Mouse (Mus musculus) induced T-regulatory cell, adult 2 months (primary cell): ENCODE results near the gene Gpr18.
A peak's percentile ranks its signal among the peaks of the same experiment; 100 is the strongest.

Experiments used
- DNase-seq: peaks from one replicate; pipeline ENCODE4 v3.0.0-alpha.2; 2012; ENCODE audit warnings: low read depth

The Gpr18 gene

DNA sequence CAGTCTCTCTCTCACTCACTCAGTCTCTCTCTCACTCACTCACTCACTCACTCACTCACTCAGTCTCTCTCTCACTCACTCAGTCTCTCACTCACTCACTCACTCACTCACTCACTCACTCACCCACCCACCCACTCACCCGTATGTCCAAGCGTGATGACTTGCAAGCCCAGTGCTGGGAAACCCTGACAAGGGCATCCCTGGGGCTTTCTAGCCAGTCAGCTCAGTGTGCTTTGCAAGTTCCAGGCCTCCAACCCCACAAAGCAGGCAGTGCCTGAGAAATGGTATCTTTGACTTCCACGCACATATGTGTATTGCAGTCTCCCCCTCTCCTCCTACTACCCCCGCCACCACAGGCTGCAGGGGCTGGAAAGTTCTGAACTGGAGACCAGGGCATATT is 6.4 kb upstream of the Gpr18 start:
- DNase-seq: no peak

DNA sequence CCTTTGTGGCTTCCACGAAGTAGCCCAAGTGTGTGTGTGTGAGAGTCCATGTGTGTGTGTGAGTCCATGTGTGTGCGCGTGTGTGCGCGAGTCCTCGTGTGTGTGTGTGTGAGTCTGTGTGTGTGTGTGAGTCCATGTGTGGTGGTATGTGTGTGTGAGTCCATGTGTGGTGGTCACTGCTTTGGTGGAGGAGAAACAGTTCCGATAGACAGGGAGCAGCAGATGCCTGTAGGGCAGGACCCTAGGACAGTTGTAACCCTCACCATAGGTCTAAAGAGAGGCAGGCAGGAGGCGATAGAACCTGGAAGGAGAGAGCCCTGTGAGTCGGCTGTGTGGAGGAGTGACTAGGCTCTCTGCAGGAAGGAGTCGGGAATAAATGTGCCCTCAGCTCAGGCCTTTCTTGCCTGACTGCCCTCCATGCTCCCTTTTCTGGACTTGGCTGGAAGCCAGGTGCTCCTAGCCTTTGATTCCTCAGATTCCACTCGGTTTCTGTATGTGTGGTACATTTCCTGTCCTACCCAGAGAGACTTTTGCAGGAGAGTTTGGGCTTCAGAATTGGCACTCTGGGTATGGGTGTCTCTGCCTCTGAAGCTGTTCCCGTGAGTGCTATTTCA is 5.0 kb upstream of the Gpr18 start:
- no peak for DNase-seq

DNA sequence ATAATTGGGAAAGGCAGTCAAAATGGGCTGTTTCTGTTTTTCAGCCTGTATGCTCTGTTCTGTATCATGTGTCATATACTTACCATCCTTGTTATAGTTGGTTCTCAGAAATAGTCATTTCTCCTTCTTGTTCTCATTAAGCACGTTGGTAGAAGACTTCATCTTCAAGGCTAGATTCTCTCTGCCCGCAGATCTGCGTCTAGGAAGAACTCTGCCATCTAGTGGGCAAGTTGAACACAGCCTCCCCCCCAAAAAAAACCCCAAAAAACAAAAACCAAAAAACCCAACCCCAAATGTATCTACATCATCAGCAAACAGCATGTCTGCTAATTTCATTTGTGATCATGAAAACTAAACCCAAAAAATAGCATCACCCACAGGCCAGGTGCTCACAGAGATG is 4.2 kb upstream of the Gpr18 start:
- peak; percentile 84 for DNase-seq

DNA sequence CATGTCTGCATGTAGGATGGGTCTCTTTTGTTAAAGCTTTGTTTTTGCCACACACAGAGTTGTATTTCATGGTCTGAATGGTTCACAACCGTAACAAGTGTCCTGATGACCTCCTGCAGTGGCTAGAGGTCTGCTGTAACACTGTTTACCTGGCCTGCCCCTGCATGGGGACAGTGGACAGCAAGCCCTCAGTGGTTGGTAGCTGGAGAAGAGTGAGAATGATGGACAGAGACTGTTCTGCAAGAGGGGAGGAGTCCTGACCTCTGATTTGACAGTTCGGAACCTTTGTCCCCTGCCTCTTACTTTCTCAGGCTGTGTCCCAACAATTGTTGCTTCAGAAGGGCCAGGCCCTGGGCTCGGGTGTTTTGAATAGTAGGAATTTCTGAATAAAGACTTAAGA is 2.7 kb upstream of the Gpr18 start:
- no peak for DNase-seq

DNA sequence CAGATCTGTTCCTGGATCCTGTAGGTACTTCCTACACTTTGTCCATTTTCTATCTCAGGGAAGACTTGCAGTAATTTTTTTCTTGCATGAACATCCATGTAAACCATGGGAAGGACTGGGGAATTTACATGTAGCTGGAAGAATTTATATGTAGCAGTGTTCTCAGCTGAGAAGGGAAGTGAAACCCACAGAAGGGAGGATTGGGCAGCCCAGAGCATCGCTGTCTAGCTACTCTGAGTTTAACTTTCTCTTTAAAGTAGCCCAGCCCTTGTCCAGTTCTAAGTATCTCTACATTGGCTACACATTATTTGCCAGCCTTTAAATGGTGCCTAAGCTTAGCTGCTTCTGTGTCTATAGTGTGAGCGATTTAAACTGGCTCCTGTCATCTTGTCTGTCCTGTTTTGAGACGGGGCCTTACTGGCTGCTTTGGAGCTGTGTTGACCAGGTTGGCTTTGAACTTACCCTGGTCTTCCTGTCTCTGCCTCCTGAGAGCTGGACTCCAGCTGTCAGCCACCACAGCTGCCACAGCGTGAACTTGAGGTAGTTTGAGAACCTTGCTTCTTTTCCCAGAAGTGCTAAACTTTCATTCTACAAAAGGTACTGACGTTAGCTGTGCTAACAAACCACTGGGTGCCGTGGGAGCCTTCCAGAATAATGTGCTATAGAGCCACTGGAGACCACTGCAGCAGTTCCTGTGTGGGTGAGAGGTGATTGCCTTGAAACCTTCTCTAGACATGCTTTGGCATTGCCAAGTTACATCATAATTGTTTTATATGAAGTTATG is 922 bp upstream of the Gpr18 start:
- peak; percentile 77 for DNase-seq

DNA sequence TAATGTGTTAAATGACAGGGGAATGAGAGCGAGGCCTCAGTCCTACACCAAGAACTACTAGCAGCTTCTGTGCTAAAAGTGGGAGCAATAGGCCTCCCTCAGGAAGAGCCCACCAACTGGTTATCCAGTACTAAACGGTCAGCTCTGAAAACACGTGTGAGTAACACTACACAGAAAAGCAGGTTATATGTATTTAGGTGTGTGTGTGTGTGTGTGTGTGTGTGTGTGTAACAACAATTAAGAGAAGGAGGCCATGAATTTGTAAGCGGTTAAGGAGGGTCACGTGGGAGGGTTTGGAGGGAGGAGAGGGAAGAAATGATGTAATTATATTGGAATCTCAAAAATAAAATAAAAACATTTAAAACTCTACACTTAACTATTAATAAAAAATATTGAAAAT is 438 bp downstream of the Gpr18 start:
- DNase-seq: peak; percentile 66

DNA sequence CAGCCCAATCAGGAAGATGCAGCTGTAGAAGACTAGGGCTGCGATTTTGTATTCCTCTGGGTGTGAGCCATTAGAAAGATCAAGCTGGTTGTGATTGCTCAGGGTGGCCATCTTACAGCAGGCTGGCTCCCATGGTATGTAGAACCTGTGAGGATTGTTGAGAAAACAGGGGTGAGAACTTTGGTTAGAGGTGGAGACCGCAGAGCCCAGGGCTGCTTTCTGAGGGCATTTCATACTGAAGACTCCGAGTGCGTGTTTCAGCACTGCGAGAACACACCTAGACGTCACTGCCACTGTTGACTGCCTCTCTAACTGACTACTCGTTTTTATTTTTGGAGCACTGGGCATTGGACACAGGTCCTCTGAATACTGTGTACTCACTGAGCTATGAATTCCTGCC is 3.1 kb downstream of the Gpr18 start:
- no peak for DNase-seq

DNA sequence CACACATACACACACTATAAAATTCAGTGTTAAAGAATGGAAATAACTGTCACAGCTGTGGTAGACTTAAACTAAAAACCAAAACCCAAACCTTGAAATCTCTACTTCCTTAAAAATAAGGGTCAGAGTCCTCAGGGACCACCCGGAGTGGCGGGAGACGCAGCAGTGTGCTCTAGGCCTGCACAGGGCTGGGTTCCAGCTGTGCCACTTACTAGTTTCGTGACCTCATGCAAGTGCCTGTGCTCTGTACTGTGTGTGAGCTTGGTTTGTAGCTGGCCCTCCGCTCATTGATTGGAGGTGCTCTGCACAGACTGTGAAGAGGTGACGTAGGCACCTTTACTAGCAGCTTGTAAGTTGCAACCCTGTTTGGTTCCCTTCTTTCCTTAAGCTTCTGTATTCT is 5.7 kb downstream of the Gpr18 start:
- no peak for DNase-seq

DNA sequence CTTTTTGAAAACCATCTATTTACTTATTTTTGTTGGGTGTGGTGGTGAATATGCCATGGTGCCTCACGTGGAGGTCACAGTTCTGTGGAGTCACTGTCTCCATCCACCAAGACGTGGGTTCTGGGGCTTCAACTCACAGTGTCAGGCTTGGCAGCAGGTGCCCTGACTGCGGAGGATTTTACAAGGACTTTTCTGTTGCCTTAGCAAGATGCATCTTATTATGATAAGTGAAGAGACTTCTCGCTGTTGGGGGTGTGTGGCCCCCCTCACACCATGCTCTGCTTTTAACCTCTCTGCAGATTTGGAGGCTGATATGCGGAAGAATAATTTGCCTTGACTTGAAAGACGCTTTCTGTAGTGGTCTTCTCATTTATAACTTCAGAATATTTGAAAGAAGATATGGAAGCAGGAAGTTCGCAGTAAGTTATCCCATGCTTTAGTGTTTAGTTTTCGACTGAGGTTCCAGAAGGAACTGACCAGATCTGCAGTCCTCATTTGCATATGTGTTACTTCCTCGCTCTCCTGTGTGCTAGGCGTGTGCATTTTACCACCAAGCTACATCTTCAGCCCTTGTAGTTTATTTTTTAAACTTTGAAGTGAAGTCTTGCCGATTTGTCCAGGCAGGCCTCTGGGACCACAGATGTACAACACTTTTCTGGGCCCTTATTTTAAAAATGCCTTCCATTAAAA is 8.4 kb downstream of the Gpr18 start:
- peak; percentile 50 for DNase-seq

DNA sequence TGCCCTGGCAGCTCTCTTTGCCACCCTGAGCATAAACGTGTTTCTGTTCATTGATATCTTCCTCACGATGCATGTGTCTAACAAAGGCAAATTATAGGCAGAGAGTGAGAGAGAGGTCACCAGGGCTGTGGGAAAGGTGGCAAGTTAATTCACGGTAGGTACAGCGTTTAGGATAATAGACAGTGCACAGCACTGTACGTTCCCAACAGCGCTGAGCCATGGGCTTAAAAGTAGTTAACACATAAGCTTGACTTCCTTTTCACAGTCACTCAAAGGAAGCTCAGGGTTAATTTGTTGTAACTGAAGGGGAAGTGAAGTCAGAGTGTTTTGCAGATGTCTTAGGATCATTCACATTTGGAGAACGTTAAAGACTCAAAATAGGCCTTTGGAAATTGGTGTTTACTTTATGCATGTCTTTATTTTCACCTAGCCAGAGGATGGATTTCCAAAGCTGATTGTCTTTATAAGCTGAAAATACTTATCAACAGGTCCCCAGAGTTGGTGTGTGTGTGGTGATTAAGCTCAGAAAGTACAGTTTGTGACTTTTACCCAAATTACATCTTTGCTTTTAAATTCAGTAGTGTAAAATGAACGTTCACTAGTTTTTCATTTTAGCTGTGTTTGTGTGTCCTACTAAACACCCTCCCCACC is 9.1 kb downstream of the Gpr18 start:
- DNase-seq: peak; percentile 72

DNA sequence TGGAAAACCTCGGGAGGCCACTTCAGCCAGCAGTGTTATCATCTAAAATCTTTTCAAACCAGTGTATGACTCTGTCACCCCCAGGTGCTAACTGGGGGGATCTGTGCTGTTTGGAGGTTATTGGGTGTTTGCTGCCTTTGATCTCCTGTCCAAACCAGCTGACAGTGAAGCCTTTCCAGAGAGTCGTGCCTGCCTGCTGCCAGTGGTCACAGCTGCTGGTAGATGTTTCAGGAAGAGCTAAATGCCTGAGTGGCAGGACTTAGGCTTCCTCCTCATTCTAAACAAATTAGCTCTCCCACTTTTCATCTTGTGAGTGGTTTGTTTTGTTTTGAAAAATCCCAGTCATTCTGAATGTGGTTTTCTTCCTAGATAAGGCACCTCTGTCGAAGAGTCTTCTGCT is 10.8 kb downstream of the Gpr18 start:
- DNase-seq: peak; percentile 47

DNA sequence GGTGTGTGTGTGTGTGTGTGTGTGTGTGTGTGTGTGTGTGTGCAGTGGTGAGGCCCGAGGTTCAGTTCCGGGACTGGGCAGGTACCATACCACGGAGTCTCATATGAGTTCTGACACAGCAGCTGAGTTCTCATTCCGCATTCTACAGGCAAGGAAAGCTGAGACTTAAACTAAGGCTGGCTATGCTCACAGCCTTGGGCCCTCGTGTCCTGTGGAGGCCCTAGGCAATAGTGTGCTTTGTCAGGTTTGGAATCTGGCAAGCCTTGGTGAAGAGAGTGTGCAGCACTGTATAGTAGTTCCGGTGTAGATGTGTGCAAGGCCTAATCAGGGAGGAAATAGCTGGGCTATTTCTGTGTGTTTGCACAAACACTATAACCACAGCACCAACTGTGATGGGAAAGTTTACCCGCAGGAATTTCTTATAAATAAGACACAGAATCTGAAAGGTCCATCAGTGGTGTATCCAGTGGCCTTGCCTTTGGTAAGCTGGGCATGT is 12.2 kb downstream of the Gpr18 start:
- DNase-seq: peak; percentile 54

DNA sequence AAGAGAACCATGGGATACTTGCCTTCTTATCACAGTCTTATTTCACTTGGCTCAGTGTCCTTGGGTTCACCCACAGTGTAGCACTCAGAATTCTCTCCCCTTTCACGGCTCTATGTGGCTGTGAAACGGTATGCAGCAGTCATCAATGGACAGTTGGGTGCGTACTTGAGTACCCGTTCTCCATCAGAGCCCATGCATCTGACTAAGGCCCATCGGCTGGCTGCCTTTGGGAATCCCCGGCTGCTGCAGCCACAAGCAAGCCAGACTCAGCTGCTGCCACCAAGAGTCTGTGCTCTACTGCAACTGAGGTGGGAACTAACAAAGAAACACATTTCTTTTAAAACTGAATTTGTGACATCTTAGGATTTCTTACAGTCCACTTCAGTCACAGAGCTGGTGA is 14.1 kb downstream of the Gpr18 start:
- peak; percentile 47 for DNase-seq

DNA sequence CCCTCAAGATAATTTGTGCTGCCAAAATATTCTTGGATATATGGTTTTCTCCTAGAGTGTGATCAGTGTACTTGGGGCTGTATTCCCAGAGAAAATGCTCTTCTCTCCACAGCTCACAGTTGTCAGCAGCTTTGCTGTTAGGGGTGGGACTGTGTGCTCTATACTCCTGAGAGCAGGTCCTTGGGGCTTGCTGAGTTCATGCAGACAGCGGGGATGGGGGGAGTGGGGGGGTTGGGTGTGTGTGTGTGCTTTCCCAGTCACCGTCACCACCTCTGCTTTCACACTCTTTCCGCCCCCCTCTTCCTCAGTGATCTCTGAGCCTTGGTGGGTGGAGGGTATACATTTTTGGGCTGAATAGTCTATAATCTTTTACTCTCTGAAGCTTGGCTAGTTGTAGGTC is 16.5 kb downstream of the Gpr18 start:
- peak; percentile 67 for DNase-seq

DNA sequence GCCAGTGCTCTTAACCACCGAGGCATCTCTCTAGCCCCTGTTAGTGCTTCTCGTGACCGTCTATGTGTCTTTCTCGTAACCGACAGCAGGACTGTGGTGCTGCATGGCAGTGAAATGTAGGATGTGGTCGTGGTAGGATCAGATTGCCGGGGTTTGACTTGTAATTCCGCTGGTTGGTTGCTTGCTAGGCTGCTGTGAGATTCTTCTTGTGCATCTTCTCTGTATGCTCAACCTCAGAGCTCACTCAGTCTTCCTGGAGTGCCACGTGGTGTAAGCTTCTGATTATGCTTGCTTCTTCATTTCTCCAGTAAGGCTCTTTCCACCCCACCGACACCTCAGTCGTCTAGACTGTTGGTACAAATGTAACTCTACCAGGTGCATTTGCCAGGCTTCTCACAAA is 17.1 kb downstream of the Gpr18 start:
- peak; percentile 79 for DNase-seq

DNA sequence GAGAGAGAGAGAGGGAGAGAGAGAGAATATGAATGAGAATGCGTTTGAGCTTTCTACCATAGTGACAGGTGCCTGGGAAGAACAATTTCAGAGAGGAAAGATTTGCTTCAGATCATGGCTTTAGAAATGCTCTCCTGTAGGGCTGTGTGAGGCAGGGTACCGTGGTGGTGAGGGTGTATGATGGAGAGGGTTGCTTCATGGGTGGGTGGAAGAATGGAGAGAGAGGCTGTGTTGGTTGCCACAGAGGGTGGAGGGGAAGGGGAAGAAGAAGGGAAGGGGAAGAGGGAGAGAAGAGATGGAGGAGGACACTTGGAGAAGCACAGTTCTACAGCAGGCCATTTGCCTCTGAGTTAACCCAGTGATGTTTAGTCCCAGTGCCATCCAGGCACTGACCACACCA is 17.8 kb downstream of the Gpr18 start:
- no peak for DNase-seq

DNA sequence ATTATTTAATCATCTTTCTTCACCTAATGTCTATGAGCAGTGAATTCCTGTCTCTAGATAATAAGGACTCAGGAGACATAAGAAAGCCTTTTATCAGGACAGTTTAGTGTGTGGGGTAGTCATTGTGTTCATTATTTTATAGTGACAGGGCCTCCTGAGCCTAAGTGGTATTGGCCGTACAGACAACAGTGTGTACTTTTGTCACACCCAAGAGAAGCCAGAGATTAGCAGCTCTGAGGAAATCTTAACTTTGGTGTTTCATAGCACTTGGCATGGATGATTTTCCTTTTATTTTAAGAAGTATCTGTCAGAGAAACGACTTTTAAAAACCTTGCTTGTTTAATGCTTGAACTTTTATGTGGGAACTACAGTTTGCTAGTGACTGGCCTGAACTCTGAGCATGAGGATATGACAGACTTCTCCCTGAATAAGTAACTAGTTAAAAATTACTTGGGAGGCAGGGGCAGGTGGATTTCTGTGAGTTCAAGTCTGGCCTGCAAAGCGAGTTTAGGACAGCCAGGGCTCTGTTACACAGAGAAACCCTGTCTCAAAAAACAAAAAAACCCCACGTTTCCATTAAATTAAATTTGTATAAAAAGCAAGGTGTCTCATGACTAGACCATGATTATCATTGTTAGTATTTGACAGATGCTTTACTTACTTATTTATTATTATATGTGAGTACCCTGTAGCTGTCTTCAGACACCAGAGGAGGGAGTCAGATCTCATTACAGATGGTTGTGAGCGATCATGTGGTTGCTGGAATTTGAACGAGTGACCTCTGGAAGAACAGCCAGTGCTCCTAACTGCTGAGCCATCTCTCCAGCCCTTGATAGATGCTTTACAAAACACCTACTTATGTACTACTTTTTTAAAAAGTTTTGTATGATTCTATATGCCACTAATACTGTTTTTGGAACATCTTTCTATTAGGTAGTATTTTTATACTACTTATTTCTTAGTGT is 19.2 kb downstream of the Gpr18 start:
- no peak for DNase-seq

DNA sequence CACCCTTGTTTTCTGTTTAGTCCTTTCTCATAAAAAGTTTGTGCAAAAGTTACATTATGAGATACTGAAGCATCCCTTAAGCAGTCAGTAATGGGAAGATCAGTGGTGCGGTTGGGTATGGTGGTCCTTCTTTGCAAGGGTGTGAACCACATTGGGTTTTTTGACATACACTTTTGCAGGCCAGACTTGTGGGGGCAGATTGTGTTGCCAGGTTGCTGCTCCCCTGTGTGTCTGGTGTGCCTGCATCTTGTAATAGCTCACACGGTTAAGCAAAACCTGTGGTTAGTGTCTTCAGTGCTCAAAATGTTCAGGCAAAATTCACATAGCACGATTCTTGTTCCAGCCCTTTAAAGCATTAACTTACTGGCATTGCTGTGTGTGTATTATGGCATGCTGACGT is 20.3 kb downstream of the Gpr18 start:
- DNase-seq: peak; percentile 41

DNA sequence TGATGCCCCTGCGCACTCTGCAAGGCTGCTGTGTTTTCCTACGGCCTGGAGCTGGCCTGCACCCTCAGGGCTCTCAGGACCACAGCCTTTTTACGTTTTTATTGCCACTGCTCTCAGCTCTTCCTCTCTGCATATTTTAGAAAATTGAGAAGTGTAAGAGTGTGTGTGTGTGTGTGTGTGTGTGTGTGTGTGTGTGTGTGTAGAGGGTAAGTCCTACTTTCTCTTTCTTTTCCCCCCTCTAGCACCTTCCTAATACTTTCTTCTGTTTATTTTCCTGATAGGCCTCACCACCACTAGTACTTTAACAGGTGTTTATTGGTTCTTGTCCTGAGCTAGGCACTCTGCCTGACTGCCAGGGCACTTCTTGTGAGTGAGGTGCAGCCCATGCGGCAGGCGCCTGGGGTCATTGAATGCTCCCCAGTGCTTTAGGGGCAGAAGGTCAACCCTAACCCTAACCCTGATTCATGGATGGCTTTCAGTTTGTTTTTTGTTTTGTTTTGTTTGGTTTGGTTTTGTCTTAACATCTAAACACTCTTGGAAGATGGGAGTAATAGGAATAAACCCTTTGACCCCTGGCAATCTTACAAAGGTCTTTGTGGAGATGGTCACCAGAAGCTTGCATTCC is 21.0 kb downstream of the Gpr18 start:
- no peak for DNase-seq

DNA sequence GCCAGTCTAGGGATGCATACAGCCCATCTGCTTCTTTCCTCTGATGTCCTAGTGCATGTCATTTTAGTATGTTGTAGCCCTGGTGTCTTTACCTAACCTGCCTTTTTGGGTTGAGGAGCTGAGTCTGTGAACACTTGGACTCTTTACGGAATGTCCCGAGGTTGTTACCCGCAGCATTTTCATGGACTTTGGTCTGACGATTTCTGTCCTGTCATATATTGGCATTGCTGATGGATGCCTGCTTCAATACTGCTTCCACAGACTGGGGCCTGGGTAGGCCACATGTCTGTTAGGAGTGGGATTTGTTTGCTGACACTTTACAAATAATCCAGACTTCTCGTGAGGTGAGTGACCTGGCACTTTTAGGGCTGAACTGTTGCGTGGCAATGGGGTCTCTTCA is 21.8 kb downstream of the Gpr18 start:
- DNase-seq: no peak
